Mouse (Mus musculus): ENCODE results near the gene Aloxe3. TPM values are rescaled to one million over a fixed set of nuclear protein-coding genes. Genes with fewer than 3 reads are reported as not detected.

The Aloxe3 gene
- polyA plus RNA-seq, 1 experiment from 2014 or later: not detected

DNA sequence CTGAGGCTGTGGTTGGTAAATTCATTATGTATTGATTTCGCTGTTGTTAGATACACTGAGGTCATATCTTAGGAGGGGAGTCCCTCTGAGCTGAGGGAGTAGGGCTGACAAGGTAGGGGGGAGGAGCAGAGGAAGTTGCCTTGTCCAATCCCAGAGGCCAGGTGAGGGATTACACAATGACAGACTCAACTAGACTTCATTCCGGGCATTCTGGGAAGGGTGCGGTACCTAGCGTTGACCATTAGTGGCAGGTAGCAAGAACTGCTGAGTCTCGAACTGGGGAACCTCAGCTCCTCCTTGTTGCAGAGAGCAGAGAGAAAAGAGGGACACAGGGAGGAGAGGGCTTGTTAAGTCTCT is 7.8 kb downstream of the Aloxe3 start:
- Histone ChIP-seq H3K4me3 (ENCODE audit: low read depth, low read length) (peak overlapping the region; percentile 39; the same call in 1 of the 2 replicates), H3K27ac (ENCODE audit: low read depth, low read length) (no peak overlapping the region), H3K9me3 (ENCODE audit: control insufficient read depth, low read length) (no peaks in the 10 kb centered on the region), H3K27me3 (ENCODE audit: control insufficient read depth, insufficient read depth, low read length) (peaks cover 2% of the 10 kb centered on the region; the same call in 1 of the 2 replicates), H3K36me3 (ENCODE audit: control insufficient read depth, insufficient read depth, low read length) (no peaks in the 10 kb centered on the region), H3K4me1 (replicated peaks; ENCODE audit: control insufficient read depth, insufficient read depth, low read length) (no peaks in the 10 kb centered on the region), H3K4me2 (ENCODE audit: low read depth, low read length, severe bottlenecking) (peak overlapping the region; percentile 52; the same call in 1 of the 2 replicates), H3K9ac (ENCODE audit: low read length) (no peak overlapping the region)
- ATAC-seq (replicated peaks; ENCODE audit: low FRiP score): no peak
- 9% methylated on average over 5 of the region's 5 CpGs for WGBS
- peak; percentile 61 for DNase-seq (ENCODE audit: low spot score)

DNA sequence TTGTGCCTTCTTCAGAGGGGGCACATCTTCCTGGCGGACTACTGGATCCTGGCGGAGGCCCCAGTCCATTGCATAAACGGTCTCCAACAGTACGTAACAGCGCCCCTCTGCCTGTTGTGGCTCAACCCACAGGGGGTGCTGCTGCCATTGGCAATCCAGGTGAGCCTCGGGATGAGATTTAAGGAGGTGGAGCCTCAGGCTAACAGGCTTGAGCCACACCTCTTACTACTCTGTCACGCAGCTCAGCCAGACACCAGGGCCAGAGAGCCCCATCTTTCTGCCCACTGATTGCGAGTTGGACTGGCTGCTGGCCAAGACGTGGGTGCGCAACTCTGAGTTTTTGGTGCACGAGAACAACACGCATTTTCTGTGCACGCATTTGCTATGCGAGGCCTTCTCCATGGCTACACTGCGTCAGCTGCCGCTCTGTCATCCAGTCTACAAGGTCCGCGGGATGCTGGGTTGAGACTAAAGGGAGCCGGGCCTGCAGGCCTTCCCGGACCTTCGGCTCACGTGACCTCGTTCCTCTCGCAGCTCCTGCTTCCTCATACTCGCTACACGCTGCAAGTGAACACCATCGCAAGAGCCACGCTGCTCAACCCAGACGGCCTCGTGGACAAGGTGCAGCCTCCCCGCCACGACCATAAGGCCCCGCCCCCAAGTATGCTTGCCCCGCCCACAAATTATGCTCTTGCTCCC is 8.4 kb downstream of the Aloxe3 start:
- peak; percentile 74 for DNase-seq (ENCODE audit: low spot score)
- peak; percentile 53; the same call in 1 of the 2 replicates for ATAC-seq (replicated peaks; ENCODE audit: low FRiP score)
- Histone ChIP-seq H3K4me1 (replicated peaks; ENCODE audit: control insufficient read depth, insufficient read depth, low read length) (no peaks in the 10 kb centered on the region), H3K9ac (ENCODE audit: low read length) (peak overlapping the region; percentile 33), H3K27me3 (ENCODE audit: control insufficient read depth, insufficient read depth, low read length) (peaks cover 2% of the 10 kb centered on the region; the same call in 1 of the 2 replicates), H3K9me3 (ENCODE audit: control insufficient read depth, low read length) (no peaks in the 10 kb centered on the region), H3K4me2 (ENCODE audit: low read depth, low read length, severe bottlenecking) (peak overlapping the region; percentile 52), H3K27ac (ENCODE audit: low read depth, low read length) (no peak overlapping the region), H3K4me3 (ENCODE audit: low read depth, low read length) (peak overlapping the region; percentile 39), H3K36me3 (ENCODE audit: control insufficient read depth, insufficient read depth, low read length) (no peaks in the 10 kb centered on the region)
- WGBS: 2% methylated on average over 34 of the region's 34 CpGs

DNA sequence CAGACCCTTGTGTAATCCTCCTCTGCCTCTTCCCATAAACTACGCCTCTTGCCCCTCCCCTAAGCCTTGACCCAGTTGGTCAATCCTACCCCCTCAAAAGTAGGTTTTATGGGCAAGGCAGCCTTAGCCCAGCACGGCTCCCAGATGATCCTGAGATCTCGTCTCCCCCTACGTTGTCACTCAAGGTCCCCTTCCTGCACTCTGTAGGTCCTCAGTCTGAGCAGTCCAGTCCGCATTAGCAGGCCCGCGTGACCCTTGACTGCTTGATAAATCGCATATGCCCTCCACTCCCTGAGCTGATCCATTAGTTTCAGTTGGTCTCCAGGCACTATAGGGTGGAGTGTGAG is 8.9 kb downstream of the Aloxe3 start:
- Histone ChIP-seq H3K4me3 (ENCODE audit: low read depth, low read length) (peak overlapping the region; percentile 39), H3K27ac (ENCODE audit: low read depth, low read length) (no peak overlapping the region), H3K36me3 (ENCODE audit: control insufficient read depth, insufficient read depth, low read length) (no peaks in the 10 kb centered on the region), H3K4me2 (ENCODE audit: low read depth, low read length, severe bottlenecking) (peak overlapping the region; percentile 52), H3K4me1 (replicated peaks; ENCODE audit: control insufficient read depth, insufficient read depth, low read length) (no peaks in the 10 kb centered on the region), H3K9me3 (ENCODE audit: control insufficient read depth, low read length) (no peaks in the 10 kb centered on the region), H3K27me3 (ENCODE audit: control insufficient read depth, insufficient read depth, low read length) (peaks cover 2% of the 10 kb centered on the region; the same call in 1 of the 2 replicates), H3K9ac (ENCODE audit: low read length) (peak overlapping the region; percentile 33)
- 28% methylated on average over 8 of the region's 8 CpGs for WGBS
- no peak for DNase-seq (ENCODE audit: low spot score)
- ATAC-seq (replicated peaks; ENCODE audit: low FRiP score): 0 out of 2 replicates have a peak, but pooled peaks have one; percentile 44

DNA sequence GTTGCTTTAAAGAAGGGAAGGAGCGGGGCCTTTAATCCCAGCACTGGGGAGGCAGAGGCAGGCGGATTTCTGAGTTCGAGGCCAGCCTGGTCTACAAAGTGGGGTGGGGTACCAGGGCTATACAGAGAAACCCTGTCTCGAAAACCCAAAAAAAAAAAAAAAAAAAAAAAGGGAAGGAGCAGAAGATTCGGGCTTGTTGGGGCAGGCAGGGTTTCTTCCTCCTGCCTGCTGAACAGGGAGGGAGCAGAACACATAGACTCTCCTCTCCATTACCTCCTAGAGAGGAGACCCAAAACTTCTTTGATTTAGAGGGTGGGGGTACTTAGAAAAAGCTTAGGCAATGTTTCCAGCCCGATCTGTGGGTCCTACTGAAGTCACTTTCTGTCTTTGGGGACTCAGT is 9.7 kb downstream of the Aloxe3 start:
- 89% methylated on average over 6 of the region's 6 CpGs for WGBS
- no peaks in the 10 kb centered on the region for H3K9me3 ChIP-seq (ENCODE audit: control insufficient read depth, low read length)
- H3K27ac ChIP-seq (ENCODE audit: low read depth, low read length): no peak overlapping the region
- no peak overlapping the region for H3K9ac ChIP-seq (ENCODE audit: low read length)
- no peak overlapping the region for H3K4me3 ChIP-seq (ENCODE audit: low read depth, low read length)
- H3K4me1 ChIP-seq (replicated peaks; ENCODE audit: control insufficient read depth, insufficient read depth, low read length): no peaks in the 10 kb centered on the region
- no peaks in the 10 kb centered on the region for H3K36me3 ChIP-seq (ENCODE audit: control insufficient read depth, insufficient read depth, low read length)
- no peak for DNase-seq (ENCODE audit: low spot score)
- H3K27me3 ChIP-seq (ENCODE audit: control insufficient read depth, insufficient read depth, low read length): peaks cover 2% of the 10 kb centered on the region; the same call in 1 of the 2 replicates
- no peak for ATAC-seq (replicated peaks; ENCODE audit: low FRiP score)
- H3K4me2 ChIP-seq (ENCODE audit: low read depth, low read length, severe bottlenecking): no peak overlapping the region

DNA sequence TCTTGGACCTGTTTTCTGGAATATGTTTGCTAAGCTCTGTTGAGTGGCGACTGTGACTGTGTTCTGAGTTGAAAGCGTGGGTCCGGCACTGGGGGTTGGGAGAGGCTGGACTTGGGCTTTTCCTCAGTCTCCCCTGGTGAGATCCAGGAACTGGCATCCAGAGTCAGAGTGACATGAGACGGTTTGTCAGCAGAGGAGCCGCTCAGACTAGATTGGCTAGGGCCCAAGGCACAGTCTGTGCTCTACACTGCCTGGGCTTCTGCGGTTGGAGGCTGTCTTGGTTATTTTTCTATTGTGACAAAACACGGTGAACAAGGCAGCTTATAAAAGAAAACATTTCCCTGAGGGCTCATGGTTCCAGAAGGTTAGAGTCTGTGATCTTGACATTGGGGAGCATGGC is 21.9 kb downstream of the Aloxe3 start:
- DNase-seq (ENCODE audit: low spot score) (no peak), ATAC-seq (replicated peaks; ENCODE audit: low FRiP score) (no peak)
- H3K4me2 ChIP-seq (ENCODE audit: low read depth, low read length, severe bottlenecking): no peak overlapping the region
- no peak overlapping the region for H3K9ac ChIP-seq (ENCODE audit: low read length)
- no peak overlapping the region for H3K4me3 ChIP-seq (ENCODE audit: low read depth, low read length)
- WGBS: 73% methylated on average over 7 of the region's 7 CpGs
- no peak overlapping the region for H3K27ac ChIP-seq (ENCODE audit: low read depth, low read length)
- H3K27me3 ChIP-seq (ENCODE audit: control insufficient read depth, insufficient read depth, low read length): no peaks in the 10 kb centered on the region; the same call in 1 of the 2 replicates
- H3K4me1 ChIP-seq (replicated peaks; ENCODE audit: control insufficient read depth, insufficient read depth, low read length): 0 out of 2 replicates have a peak, but pooled peaks cover 2% of the 10 kb centered on the region
- H3K36me3 ChIP-seq (ENCODE audit: control insufficient read depth, insufficient read depth, low read length): no peaks in the 10 kb centered on the region
- no peaks in the 10 kb centered on the region for H3K9me3 ChIP-seq (ENCODE audit: control insufficient read depth, low read length)

DNA sequence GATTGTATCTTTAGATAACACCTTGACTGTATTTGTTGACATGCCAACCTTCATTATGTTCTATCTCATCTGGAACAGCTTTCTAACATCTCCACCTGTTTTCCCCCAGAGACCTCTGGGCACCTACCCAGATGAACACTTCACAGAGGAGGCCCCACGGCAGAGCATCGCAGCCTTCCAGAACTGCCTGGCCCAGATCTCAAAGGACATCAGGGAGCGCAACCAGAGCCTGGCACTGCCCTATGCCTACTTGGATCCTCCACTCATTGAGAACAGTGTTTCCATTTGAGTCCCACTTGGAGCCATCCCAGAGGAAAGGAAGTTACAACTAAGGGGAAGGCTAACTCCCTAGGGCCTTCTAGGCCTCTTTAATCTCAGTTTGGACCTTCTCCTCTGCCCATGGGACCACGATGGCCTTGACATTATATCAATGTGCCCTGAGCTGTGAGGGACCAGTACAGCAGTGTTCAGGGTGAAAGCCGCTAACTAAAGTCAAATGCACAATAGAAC is 22.8 kb downstream of the Aloxe3 start:
- DNase-seq (ENCODE audit: low spot score) (no peak), ATAC-seq (replicated peaks; ENCODE audit: low FRiP score) (no peak)
- Histone ChIP-seq H3K9ac (ENCODE audit: low read length) (no peak overlapping the region), H3K4me3 (ENCODE audit: low read depth, low read length) (no peak overlapping the region), H3K9me3 (ENCODE audit: control insufficient read depth, low read length) (no peaks in the 10 kb centered on the region), H3K27ac (ENCODE audit: low read depth, low read length) (no peak overlapping the region), H3K4me1 (replicated peaks; ENCODE audit: control insufficient read depth, insufficient read depth, low read length) (0 out of 2 replicates have a peak, but pooled peaks cover 2% of the 10 kb centered on the region), H3K4me2 (ENCODE audit: low read depth, low read length, severe bottlenecking) (no peak overlapping the region), H3K27me3 (ENCODE audit: control insufficient read depth, insufficient read depth, low read length) (no peaks in the 10 kb centered on the region; the same call in 1 of the 2 replicates), H3K36me3 (ENCODE audit: control insufficient read depth, insufficient read depth, low read length) (no peaks in the 10 kb centered on the region)
- WGBS: 89% methylated on average over 5 of the region's 5 CpGs

DNA sequence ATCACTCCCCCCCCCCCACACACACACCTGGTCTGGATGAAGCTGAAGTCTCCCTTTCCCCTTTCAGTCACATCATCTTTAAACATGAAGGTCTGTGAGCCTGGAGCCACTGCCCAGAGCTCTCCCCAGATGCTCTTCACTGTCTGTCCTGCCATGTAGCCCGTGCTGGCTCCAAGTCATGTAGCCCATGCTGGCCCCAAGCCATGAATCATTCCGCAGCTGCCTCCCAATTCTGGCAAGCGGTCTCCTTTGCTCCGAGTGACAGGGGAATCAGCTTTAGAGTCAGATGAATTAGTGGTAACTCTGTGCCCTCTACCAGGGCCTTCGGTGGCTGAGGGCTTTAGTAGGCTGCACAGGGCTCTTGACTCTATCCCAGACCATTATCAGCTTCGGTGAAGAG is 24.0 kb downstream of the Aloxe3 start:
- 82% methylated on average over 6 of the region's 6 CpGs for WGBS

DNA sequence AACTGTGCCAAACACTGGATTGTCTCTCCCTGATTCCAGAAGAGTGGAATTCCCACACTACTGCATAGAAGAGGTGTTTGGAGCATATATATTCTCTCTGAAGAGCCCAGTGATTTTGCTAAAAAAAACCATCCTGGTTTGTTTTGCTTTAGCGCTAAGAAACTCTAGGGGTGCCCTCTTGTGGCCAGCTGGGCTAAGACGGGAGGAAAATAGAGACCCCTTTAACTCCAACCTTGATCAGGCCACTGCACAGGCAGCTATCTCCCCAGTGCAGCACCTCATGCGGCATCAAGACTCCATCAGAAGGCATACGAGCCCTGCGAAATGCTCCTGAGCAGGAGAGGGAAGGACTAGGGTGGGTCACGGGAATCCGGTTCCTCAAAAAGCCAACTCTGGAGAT is 24.7 kb downstream of the Aloxe3 start:
- no peaks in the 10 kb centered on the region for H3K36me3 ChIP-seq (ENCODE audit: control insufficient read depth, insufficient read depth, low read length)
- DNase-seq (ENCODE audit: low spot score) (peak; percentile 73), ATAC-seq (replicated peaks; ENCODE audit: low FRiP score) (no peak)
- 0 out of 2 replicates have a peak, but pooled peaks cover 2% of the 10 kb centered on the region for H3K4me1 ChIP-seq (replicated peaks; ENCODE audit: control insufficient read depth, insufficient read depth, low read length)
- no peak overlapping the region for H3K9ac ChIP-seq (ENCODE audit: low read length)
- H3K4me3 ChIP-seq (ENCODE audit: low read depth, low read length): peak overlapping the region; percentile 3; the same call in 1 of the 2 replicates
- H3K4me2 ChIP-seq (ENCODE audit: low read depth, low read length, severe bottlenecking): 0 out of 2 replicates have a peak overlapping the region, but pooled peaks have one; percentile 29
- WGBS: 13% methylated on average over 7 of the region's 7 CpGs
- no peaks in the 10 kb centered on the region; the same call in 1 of the 2 replicates for H3K27me3 ChIP-seq (ENCODE audit: control insufficient read depth, insufficient read depth, low read length)
- H3K9me3 ChIP-seq (ENCODE audit: control insufficient read depth, low read length): no peaks in the 10 kb centered on the region
- H3K27ac ChIP-seq (ENCODE audit: low read depth, low read length): no peak overlapping the region

More for the DNA sequence above, 24.0 kb downstream of the Aloxe3 start:
- H3K9me3 ChIP-seq (ENCODE audit: control insufficient read depth, low read length): no peaks in the 10 kb centered on the region
- H3K27ac ChIP-seq (ENCODE audit: low read depth, low read length): no peak overlapping the region
- H3K4me2 ChIP-seq (ENCODE audit: low read depth, low read length, severe bottlenecking): no peak overlapping the region
- H3K36me3 ChIP-seq (ENCODE audit: control insufficient read depth, insufficient read depth, low read length): no peaks in the 10 kb centered on the region
- ATAC-seq (replicated peaks; ENCODE audit: low FRiP score) (no peak), DNase-seq (ENCODE audit: low spot score) (no peak)
- H3K4me1 ChIP-seq (replicated peaks; ENCODE audit: control insufficient read depth, insufficient read depth, low read length): 0 out of 2 replicates have a peak, but pooled peaks cover 2% of the 10 kb centered on the region
- H3K4me3 ChIP-seq (ENCODE audit: low read depth, low read length): no peak overlapping the region
- no peaks in the 10 kb centered on the region; the same call in 1 of the 2 replicates for H3K27me3 ChIP-seq (ENCODE audit: control insufficient read depth, insufficient read depth, low read length)
- no peak overlapping the region for H3K9ac ChIP-seq (ENCODE audit: low read length)
